Mouse (Mus musculus): ENCODE measurements around the gene Upk1b.
"Not testable (repeated sequence)": the region's sequence is repeated elsewhere in the genome, so short reads cannot be mapped to it uniquely, and the experiment has no call there.

Upk1b gene

GRCm38 (mm10) chr16:38800091-38800490, at the start of gene Upk1b:
TSS of gene Upk1b (minus strand) at chr16:38800328.
- in situ Hi-C loops (cut with MboI) = no loop called here

DNA sequence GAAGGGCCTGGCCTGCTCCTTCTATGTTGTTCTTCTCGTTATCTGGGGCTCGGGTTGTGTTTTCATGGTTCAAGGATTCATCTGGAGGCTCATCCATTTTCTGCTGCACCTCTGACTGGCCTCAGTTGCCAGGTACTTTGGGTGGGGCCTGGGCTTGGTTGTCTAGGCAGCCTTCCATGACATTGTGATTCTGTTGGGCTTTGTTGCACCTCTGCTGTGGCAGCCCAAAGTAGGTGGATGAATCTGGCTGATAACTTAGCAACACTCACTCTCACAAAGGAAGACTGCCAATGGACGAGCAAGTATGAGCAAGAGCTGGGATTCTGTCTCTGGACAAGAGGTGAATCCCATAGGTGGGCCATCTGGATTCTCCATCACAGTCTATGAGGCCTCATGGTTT, 28.5 kb upstream of the Upk1b start, which contains the start of gene 4930435E12Rik:
Gene 4930435E12Rik, minus strand, starts transcription at position 101 of the 400 bp plus-strand sequence.
- in situ Hi-C loops (cut with MboI) = no loop called here

GRCm38 (mm10) chr16:38812521-38812920, 12.4 kb upstream of the Upk1b start:
- in situ Hi-C loops (cut with MboI) = no loop called here

- in situ Hi-C loops (cut with MboI) = no loop called here
These were observed 10.1 kb upstream of the Upk1b start for GRCm38 (mm10) chr16:38810196-38810595.

DNA sequence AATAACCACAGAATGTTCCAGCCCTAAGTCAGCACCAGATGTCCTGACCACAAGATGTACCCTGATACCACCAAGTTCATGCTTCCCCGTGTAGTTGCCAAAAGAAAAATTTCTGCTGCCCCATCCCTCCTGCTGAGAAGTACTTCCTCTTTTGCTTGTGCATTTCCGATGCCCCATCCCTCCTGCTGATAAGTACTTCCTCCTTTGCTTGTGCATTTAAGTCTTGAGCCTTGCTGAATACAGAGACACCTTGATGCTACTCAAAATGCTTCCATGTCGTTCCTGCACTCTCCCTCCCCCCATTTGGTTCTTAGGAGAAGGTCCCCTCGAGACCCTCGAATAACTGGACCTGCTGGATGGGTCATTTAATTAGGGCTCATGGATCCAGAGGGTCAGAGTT, 7.7 kb upstream of the Upk1b start:
- in situ Hi-C loops (cut with MboI) = not testable (repeated sequence)

DNA sequence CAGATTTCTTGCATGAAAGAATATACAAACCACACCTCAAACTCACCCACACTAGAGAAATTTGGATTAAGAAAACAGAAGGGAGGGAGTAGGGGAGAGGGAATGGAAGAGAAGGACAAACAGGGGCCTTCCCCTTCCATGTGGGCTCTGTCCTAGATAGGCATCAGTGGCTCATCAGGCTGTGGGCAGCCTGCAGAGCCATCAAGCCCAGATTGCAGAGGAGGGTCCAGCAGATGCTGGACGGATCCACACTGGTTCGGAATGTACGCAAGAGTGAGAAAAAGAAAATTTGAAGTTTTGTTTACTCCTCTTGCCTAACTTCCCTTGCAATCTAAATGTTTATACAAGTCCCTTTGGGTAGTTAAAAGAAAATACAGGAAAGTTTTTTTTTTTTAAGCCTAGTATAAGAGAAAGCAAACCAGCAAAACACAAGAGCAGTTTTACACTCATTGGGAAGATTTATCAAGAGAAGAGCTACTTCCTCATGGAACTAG, 1.1 kb downstream of the Upk1b start:
- in situ Hi-C loops (cut with MboI) = no loop called here

DNA sequence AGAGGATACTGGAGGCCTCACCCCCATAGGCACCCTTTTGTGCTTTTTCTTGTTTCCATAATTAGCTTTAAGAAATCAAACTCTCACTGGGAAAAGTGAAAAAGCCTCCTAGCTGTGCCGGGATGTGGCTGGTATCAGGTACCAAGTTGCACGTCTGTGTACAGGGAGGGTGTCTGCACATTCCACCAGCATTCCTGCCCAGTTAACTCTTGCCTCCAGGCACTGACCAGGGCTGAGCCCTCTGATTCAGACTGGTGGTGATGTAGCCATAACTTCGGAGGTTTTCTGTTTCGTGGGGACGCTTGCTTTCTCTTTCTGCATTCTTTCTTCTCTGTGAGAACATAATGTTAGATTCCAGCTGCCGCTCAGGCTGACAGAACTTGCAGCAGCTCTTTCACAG, 7.0 kb downstream of the Upk1b start:
- in situ Hi-C loops (cut with MboI) = no loop called here

GRCm38 (mm10) chr16:38789966-38790365, 10.2 kb downstream of the Upk1b start:
- in situ Hi-C loops (cut with MboI) = no loop called here

DNA sequence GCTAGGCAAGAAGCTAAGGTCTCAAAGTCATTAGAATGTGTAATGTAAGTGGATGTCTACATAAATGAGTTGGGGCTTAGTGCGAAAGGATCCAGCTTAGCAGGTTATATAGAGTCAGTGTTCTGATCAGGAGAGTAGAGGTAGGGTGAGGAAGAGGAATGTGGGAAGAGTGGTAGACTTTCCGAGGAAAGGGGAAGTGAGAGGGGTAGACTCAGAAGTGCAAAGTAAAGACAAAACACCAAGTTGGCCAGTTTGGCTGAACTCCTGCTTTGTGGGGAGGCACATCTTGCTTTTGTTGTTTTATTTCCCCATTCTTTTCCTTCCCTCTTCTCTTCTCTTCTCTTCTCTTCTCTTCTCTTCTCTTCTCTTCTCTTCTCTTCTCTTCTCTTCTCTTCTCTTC, 11.1 kb downstream of the Upk1b start:
- in situ Hi-C loops (cut with MboI) = no loop called here

GRCm38 (mm10) chr16:38785301-38785700, 14.8 kb downstream of the Upk1b start:
- in situ Hi-C loops (cut with MboI) = no loop called here

DNA sequence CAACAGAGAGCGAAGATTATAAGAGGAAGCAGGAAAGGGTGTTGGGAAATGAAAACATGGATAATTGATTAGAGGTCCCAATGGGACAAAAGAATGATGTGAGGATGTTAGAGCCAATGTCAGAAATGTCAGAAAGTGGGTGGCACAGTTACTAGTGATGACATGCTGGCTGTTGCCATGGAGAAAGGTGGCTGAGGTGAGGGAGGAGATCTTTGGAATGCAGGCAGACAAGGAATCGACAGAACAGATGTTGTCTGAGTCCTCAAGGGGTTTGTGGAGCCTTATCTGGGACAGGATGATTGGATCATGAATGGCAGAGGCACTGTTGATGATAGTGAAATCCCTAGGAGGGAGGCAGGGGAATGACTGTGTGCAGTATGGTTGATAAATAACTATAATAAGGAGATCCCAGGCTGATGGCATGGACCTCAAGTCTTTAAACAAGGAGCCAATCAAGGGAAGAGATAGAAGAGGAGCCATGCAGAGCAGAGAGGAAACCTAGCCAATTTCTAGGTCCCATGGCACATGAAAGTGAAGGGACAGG, 17.5 kb downstream of the Upk1b start:
- in situ Hi-C loops (cut with MboI) = no loop called here

GRCm38 (mm10) chr16:38781946-38782345, 18.2 kb downstream of the Upk1b start:
- in situ Hi-C loops (cut with MboI) = no loop called here

GRCm38 (mm10) chr16:38780960-38781572, 19.1 kb downstream of the Upk1b start:
- in situ Hi-C loops (cut with MboI) = no loop called here

GRCm38 (mm10) chr16:38776342-38776741, 23.8 kb downstream of the Upk1b start:
- in situ Hi-C loops (cut with MboI) = no loop called here

GRCm38 (mm10) chr16:38774964-38775746, 25.0 kb downstream of the Upk1b start:
- in situ Hi-C loops (cut with MboI) = no loop called here

- in situ Hi-C loops (cut with MboI) = no loop called here
These were observed 27.1 kb downstream of the Upk1b start for GRCm38 (mm10) chr16:38772906-38773496.

GRCm38 (mm10) chr16:38771145-38771544, 29.0 kb downstream of the Upk1b start:
- in situ Hi-C loops (cut with MboI) = no loop called here

DNA sequence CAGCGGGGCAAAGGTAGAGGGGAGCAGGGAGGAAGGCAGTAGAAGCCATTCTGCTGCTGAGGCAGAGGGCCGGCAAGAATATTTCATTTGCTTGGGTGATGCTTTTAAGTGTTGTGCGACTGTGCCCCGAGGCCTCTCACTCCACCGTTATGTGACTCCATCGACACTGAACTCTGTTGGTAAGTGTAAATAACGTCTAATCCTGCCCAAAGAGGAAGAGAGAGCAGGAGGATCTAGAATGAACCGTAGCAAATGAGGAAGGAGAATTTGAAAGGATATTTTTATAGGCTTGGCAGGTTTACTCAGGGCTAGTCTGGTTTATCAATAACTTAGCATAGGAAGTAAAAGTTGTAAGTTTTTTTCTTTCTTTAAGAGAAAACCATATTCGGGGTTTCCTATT, 30.6 kb downstream of the Upk1b start:
- in situ Hi-C loops (cut with MboI) = no loop called here

DNA sequence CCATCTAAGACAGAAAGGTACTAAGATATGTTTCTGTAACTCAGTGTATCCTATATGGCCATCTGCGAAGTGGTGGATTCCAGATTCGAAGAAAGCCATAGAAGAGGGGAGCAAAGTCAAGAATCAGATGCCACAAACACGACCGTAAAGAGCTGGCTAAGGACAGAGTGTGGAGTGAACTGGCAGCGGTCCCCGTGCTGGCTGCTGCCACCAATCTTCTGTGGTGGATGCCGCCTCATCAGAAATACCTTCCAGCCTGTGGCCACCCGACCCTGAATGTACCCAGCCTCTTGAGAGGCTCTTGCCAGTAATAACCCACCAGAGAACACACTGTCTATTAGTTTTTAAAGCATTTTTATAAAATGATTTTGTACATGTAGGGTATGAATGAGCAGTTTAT, 31.7 kb downstream of the Upk1b start:
- in situ Hi-C loops (cut with MboI) = no loop called here

DNA sequence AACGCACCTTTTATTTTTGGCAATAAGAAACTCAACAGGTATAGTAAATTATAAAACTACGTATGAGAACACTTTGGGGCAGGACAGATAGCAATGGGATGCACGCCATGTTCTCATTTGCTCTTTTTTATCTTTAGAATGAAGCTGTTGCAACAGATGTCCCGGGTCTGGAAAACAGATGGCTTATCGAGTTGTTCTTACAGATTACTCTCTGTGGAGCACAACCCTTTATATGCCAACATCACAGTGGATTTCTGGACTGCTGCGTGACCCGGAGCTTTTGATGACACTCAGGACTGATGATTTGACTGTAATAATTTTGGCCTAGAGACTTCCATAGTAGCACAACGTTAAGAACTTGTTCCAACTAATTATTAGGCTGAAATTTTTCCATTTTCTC, 32.4 kb downstream of the Upk1b start:
- in situ Hi-C loops (cut with MboI) = no loop called here

DNA sequence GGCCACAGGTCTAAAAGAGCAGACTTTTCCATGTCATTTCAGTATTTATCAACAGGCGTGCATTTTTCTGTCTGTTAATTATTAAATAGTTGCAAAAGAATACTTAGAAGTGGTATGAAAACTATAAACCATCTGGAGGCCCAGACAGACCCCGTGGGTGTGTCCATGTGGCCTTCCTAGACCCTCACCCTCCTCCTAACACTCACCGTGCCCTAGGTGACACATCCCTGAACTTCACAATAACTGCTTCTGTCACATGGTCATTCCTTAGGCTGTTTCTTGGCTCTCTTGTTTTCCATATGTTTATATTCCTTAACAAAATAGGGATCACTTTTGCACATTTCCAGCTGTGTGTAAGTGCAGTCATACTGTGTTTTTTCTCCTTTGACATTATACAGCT, 33.5 kb downstream of the Upk1b start:
- in situ Hi-C loops (cut with MboI) = no loop called here

- in situ Hi-C loops (cut with MboI) = no loop called here
These were observed 36.6 kb downstream of the Upk1b start for GRCm38 (mm10) chr16:38763508-38763907.

GRCm38 (mm10) chr16:38762401-38762800, 37.7 kb downstream of the Upk1b start:
- in situ Hi-C loops (cut with MboI) = no loop called here

Data from mature B cell (primary cell).